Mouse (Mus musculus) kidney, embryonic 14.5 days (tissue): ENCODE measurements around the gene Camsap1. TPM values are rescaled to one million over a fixed set of nuclear protein-coding genes. Genes with fewer than 3 reads are reported as not detected.

Experiments
- ATAC-seq: fragments of 200-750 bp; cut with Nextera tagmentation; 2 replicates; pipeline ENCODE4 v1.8.0; 2017; ENCODE audit warnings: moderate number of reproducible peaks, mild to moderate bottlenecking, moderate TSS enrichment, moderate library complexity; ENCODE audit not compliant: low FRiP score, low TSS enrichment
- H3K27ac ChIP-seq: fragments of 300-500 bp; sonication (generic); 2 replicates; pipeline ENCODE4 v1.5.1; 2014; ENCODE audit warnings: low read depth, mild to moderate bottlenecking, low read length, moderate library complexity, mixed read lengths
- H3K27me3 ChIP-seq: fragments of 300-500 bp; sonication (generic); 2 replicates; pipeline ENCODE4 v1.6.1; 2014; ENCODE audit warnings: mild to moderate bottlenecking, low read length; ENCODE audit not compliant: control insufficient read depth, insufficient read depth
- H3K36me3 ChIP-seq: fragments of 300-500 bp; sonication (generic); 2 replicates; pipeline ENCODE4 v1.6.1; 2014; ENCODE audit warnings: low read length, mixed read lengths; ENCODE audit not compliant: control insufficient read depth, insufficient read depth
- H3K4me1 ChIP-seq: fragments of 300-500 bp; sonication (generic); 2 replicates; pipeline ENCODE4 v1.6.1; 2014; ENCODE audit warnings: low read length, mixed read lengths; ENCODE audit not compliant: control insufficient read depth, insufficient read depth
- H3K4me2 ChIP-seq: fragments of 300-500 bp; sonication (generic); replicated peaks from 2 replicates; pipeline ENCODE4 v1.6.1; 2014; ENCODE audit warnings: low read depth, mild to moderate bottlenecking, low read length
- H3K4me3 ChIP-seq: fragments of 300-500 bp; sonication (generic); 2 replicates; pipeline ENCODE4 v1.5.1; 2014; ENCODE audit warnings: mild to moderate bottlenecking, low read length
- H3K9ac ChIP-seq: fragments of 300-500 bp; sonication (generic); 2 replicates; pipeline ENCODE4 v1.6.1; 2014; ENCODE audit warnings: low read depth, mild to moderate bottlenecking, low read length, moderate library complexity
- H3K9me3 ChIP-seq: fragments of 300-500 bp; sonication (generic); 2 replicates; pipeline ENCODE4 v1.6.1; 2016; ENCODE audit warnings: low read length; ENCODE audit not compliant: control insufficient read depth
- WGBS: fragments of 180-500 bp; shearing (Covaris S2); extraction: QIAGEN DNeasy Blood & Tissue Kit; methylation state at CpG from one replicate; pipeline ENCODE4 v1.1.7; 2014; 5-methylcytosine and 5-hydroxymethylcytosine counted together
- polyA plus RNA-seq: library from polyadenylated mRNA; unstranded; fragments of >200 nt; fragmentation: Nextera tagmentation; extraction: Ambion mirVana; gene quantifications from 2 replicates; pipeline ENCODE4 v1.2.1, GENCODE M21; 2014

Gene Camsap1
- polyA plus RNA-seq, 1 experiment from 2014 or later, result 24.8 TPM

DNA sequence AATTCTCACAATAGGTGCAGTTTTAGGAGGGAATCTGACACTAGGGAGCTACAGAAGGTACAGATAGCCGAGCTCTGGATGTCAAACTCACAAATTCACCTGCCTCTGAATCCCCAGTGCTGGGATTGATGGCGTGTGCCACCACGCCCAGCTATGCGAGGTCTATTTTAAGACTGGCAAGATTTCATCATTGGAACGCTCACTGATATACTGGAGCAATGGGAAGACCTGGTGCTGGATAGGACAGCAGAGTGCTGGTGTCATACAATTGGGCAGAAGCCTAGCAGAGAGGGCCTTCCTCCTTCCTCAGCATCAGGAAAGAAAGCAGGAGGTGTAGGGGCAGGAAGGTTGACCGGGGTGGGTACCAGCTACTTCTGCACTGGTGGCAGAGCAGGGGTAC, 4.7 kb upstream of the Camsap1 start:
- Histone ChIP-seq H3K36me3 (no peaks in the 10 kb centered on the region), H3K9me3 (no peaks in the 10 kb centered on the region), H3K27me3 (no peaks in the 10 kb centered on the region), H3K4me1 (peaks cover 5% of the 10 kb centered on the region; the same call in 1 of the 2 replicates), H3K4me3 (no peak overlapping the region), H3K27ac (no peak overlapping the region), H3K4me2 (no peak overlapping the region), H3K9ac (no peak overlapping the region)
- WGBS, result 87% methylated on average over 6 of the region's 6 CpGs
- ATAC-seq, result no peak

DNA sequence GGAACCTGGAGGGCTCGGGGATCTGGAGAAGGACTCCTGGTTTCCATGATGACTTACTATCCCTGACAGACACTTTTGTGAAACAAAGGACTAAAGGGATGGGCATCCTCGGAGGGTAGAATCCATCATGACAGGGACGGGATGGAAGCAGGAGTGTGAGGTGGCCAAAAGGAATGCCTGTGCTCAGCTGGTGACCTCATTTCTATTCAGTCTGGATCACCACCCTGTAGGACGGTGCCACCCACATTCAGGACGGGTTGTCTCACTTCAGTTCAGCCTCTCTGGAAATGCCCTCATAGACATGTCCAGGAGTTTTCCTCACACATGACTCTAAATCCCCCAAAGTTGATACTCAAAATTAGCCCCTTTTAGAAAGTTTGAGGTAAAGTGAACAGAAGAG, 3.5 kb upstream of the Camsap1 start:
- Histone ChIP-seq H3K9ac (no peak overlapping the region), H3K4me2 (no peak overlapping the region), H3K9me3 (no peaks in the 10 kb centered on the region), H3K36me3 (no peaks in the 10 kb centered on the region), H3K27me3 (no peaks in the 10 kb centered on the region), H3K4me3 (no peak overlapping the region), H3K27ac (no peak overlapping the region), H3K4me1 (peaks cover 8% of the 10 kb centered on the region)
- 74% methylated on average over 5 of the region's 5 CpGs for WGBS
- ATAC-seq, result no peak

DNA sequence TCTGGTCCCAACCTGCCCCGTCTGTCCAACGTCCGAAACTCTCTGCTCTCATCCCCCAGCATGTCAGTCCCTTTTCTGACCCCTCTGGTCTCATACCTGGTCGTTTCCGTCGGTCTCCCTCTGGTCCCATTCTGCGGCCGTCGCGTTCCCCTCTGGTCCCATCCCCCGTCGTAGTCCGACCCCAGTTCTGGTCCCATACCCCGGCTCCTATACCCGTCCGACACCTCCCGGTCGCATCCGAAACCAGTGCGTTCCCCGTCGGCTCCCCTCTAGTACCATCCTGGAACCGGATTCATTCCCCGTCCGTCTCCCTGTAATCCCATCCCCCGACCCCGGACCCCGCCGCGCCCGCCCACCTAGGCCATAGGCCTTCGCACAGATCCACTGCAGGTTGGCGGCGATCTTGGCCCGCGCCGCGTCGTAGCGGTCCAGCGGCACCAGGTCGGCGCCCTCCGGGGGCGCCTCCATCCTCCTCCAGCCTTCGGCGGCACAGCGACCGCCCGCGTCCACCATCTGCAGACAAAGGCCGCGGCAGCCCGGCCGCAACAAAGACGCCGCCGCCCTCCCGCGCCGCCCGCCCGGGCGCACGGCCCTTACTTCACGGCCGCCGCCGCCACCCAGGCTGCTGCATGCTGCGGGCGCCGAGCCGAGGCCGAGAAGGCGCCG, 523 bp downstream of the Camsap1 start:
- Histone ChIP-seq H3K4me2 (peak overlapping the region; percentile 86), H3K4me3 (peak overlapping the region; percentile 94), H3K9me3 (no peaks in the 10 kb centered on the region), H3K27me3 (no peaks in the 10 kb centered on the region), H3K4me1 (peaks cover 30% of the 10 kb centered on the region), H3K36me3 (no peaks in the 10 kb centered on the region), H3K9ac (peak overlapping the region; percentile 96), H3K27ac (peak overlapping the region; percentile 82)
- ATAC-seq, result peak; percentile 29
- under 1% methylated on average over 45 of the region's 76 CpGs for WGBS

DNA sequence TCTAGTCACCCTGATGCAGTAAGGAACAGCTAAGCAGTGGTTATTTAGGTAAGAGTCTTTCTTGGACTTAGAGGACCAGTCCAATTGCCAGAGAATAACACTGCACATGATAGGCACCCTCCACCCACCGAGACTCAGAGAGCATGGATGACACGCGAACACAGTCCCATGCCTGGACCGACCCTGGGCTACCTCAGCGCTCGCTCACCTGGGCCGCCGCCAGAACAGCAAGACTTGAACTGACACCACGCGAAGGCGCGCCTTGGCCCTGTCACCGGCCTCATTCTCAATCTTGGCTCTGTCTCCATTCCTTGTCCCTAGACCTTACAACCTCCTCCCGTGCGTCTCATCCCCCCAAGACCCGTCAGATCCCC, 1.0 kb downstream of the Camsap1 start:
- peak overlapping the region; percentile 94 for H3K4me3 ChIP-seq
- H3K9me3 ChIP-seq, result no peaks in the 10 kb centered on the region
- no peak for ATAC-seq
- under 1% methylated on average over 16 of the region's 16 CpGs for WGBS
- peaks cover 30% of the 10 kb centered on the region for H3K4me1 ChIP-seq
- H3K36me3 ChIP-seq, result no peaks in the 10 kb centered on the region
- H3K4me2 ChIP-seq, result peak overlapping the region; percentile 86
- peak overlapping the region; percentile 96 for H3K9ac ChIP-seq
- no peak overlapping the region for H3K27ac ChIP-seq
- H3K27me3 ChIP-seq, result no peaks in the 10 kb centered on the region

DNA sequence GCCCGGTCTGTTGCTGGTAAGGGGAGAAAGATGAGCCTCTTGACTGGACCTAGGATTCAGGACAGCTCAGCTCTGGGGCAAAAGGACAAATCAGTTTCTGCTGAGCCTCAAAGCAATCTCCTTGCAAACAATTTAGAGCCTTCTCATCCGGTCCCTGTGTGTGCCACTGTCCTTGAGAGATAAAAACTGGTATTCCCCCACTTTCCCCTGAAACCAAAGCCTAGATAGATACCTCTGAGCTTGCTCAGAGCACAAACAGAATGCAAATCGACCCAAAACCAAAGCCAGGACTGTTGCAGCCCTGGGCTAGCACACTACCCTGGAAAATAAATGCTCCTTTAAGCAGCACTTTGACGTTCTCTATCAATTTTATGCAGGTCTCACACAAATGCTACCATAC, 4.1 kb downstream of the Camsap1 start:
- H3K27me3 ChIP-seq, result no peaks in the 10 kb centered on the region
- H3K4me2 ChIP-seq, result no peak overlapping the region
- H3K27ac ChIP-seq, result no peak overlapping the region
- 75% methylated on average over 4 of the region's 4 CpGs for WGBS
- no peaks in the 10 kb centered on the region; the same call in 1 of the 2 replicates for H3K36me3 ChIP-seq
- H3K9ac ChIP-seq, result no peak overlapping the region
- ATAC-seq, result no peak
- peaks cover 27% of the 10 kb centered on the region for H3K4me1 ChIP-seq
- no peak overlapping the region for H3K4me3 ChIP-seq
- no peaks in the 10 kb centered on the region for H3K9me3 ChIP-seq

DNA sequence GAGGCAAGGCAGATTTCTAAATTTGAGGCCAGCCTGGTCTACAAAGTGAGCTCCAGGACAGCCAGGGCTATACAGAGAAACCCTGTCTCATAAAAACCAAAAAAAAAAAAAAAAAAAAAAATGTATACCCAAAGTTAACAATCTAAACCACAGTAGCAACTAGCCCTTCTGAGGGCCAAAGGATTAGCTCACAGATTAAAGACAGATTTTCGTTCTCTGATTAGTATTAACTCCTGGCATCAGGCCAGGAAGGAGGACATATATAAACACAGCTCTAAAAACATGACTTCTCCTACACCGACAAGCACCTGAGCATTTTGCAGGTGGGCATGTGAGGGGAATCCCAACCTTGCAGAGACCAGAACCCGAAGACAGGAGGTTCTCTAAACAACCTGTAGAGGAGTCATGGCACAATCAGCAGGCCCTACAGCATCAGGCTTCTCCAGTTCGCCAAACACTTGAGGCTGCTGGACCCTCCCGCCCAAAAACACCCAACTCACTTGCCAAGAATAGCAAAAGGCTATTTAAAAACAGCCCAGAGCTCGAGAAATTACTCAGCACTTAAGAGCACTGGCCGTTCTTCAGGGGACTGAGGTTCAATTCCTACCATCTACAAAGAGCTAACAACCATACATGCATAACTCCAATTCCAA, 5.4 kb downstream of the Camsap1 start:
- no peak for ATAC-seq
- no peaks in the 10 kb centered on the region for H3K27me3 ChIP-seq
- no peak overlapping the region for H3K27ac ChIP-seq
- no peak overlapping the region for H3K4me3 ChIP-seq
- H3K36me3 ChIP-seq, result no peaks in the 10 kb centered on the region; the same call in 1 of the 2 replicates
- 67% methylated on average over 7 of the region's 7 CpGs for WGBS
- peaks cover 25% of the 10 kb centered on the region for H3K4me1 ChIP-seq
- no peak overlapping the region for H3K9ac ChIP-seq
- no peaks in the 10 kb centered on the region for H3K9me3 ChIP-seq
- no peak overlapping the region for H3K4me2 ChIP-seq

DNA sequence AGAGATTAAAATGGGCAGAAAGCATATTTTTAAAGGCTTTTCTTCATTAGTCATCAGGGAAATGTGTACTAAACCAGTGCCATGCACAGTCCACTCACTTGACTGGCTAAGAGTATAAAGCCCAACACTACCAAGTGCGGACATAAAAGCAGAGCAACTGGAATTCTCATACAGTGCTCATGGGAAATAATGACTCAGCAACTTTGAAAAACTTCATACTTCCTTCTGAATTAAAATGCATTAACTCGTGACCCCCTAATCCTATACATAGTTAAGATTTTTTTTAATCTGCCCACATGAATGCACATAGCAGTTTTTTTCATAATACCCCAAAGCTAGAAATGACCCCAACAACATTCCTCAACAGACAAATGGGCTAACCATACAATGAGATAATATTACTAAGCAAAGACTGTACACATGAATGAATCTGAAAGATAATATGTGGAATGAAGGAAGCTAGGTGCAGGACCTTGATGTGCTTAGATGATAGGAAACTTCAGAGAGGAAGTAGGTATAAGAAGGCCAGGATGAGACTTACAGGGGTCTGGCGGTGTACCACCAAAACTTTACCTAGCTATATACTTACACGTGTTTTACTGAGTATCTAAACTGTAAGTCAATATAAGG, 7.8 kb downstream of the Camsap1 start:
- no peak overlapping the region for H3K4me2 ChIP-seq
- ATAC-seq, result no peak
- 83% methylated on average over 4 of the region's 4 CpGs for WGBS
- no peaks in the 10 kb centered on the region for H3K9me3 ChIP-seq
- no peaks in the 10 kb centered on the region; the same call in 1 of the 2 replicates for H3K36me3 ChIP-seq
- no peaks in the 10 kb centered on the region for H3K27me3 ChIP-seq
- H3K4me3 ChIP-seq, result no peak overlapping the region
- H3K27ac ChIP-seq, result no peak overlapping the region
- peaks cover 15% of the 10 kb centered on the region; the same call in 1 of the 2 replicates for H3K4me1 ChIP-seq
- H3K9ac ChIP-seq, result no peak overlapping the region

DNA sequence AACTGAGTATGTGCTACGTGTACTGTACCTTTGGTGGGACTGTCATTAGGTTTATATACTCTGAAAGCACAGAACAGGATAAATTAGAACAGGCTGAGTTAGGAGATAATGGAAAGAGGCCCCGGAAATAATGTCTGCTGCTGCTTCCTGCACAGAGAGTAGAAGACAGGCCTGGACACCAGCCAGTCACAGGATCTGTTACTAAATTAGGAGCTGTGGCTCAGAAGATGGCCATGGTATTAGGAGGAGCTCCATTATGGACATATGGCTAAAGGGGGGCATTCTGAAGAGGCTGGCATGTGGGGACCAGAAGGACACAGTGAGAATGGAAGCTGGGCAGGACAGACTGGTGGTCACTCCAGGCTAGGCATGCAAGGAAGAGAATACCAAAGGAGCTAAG, 12.7 kb downstream of the Camsap1 start:
- WGBS, result 86% methylated on average over 2 of the region's 2 CpGs
- no peak overlapping the region for H3K4me2 ChIP-seq
- H3K36me3 ChIP-seq, result peaks cover 14% of the 10 kb centered on the region

DNA sequence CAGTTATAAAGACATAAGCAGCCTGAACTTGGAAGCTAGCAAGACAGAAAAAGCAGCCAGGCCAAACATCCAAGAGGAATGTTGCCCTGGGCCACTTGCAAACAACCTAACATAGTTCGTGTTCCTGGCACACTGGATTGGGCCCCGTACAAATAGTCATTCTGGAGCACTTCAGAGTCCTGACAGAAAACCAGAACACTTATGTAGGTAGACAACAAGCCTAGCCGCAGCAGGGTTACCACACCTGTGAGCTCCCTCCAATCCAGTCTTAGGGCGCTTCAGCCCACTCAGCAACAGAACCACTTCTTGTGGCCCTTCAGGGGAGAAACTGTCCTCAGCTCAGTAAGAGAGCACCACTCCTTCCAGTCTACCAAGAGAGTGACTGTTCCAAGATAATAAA, 13.8 kb downstream of the Camsap1 start:
- H3K4me1 ChIP-seq, result no peaks in the 10 kb centered on the region
- H3K9ac ChIP-seq, result no peak overlapping the region
- no peak overlapping the region for H3K4me3 ChIP-seq
- H3K27ac ChIP-seq, result no peak overlapping the region
- no peaks in the 10 kb centered on the region for H3K27me3 ChIP-seq
- peaks cover 25% of the 10 kb centered on the region for H3K36me3 ChIP-seq
- 84% methylated on average over 4 of the region's 4 CpGs for WGBS
- no peak for ATAC-seq
- H3K4me2 ChIP-seq, result no peak overlapping the region
- H3K9me3 ChIP-seq, result no peaks in the 10 kb centered on the region

More for the DNA sequence above, 12.7 kb downstream of the Camsap1 start:
- Histone ChIP-seq H3K4me1 (no peaks in the 10 kb centered on the region), H3K27me3 (no peaks in the 10 kb centered on the region), H3K4me3 (no peak overlapping the region), H3K27ac (no peak overlapping the region), H3K9ac (no peak overlapping the region), H3K9me3 (no peaks in the 10 kb centered on the region)
- ATAC-seq, result no peak
